Mouse (Mus musculus) embryonic facial prominence, embryonic 11.5 days (tissue): ENCODE data around the gene Fam76a. TPM values are rescaled to one million over a fixed set of nuclear protein-coding genes. Genes with fewer than 3 reads are reported as not detected.

ENCODE experiments used
- ATAC-seq: fragments of 200-750 bp; cut with Nextera tagmentation; replicated peaks from 2 replicates; pipeline ENCODE4 v1.8.0; 2017; ENCODE audit warnings: low read depth; ENCODE audit not compliant: insufficient number of reproducible peaks, low FRiP score, low TSS enrichment
- DNase-seq: peaks from one replicate; pipeline ENCODE4 v3.0.0-alpha.2; 2015; ENCODE audit warnings: low spot score
- H3K27ac ChIP-seq: fragments of 300-500 bp; sonication (generic); replicated peaks from 2 replicates; pipeline ENCODE4 v1.5.1; 2014; ENCODE audit warnings: mild to moderate bottlenecking, low read depth, low read length, control low read depth
- H3K27me3 ChIP-seq: fragments of 300-500 bp; sonication (generic); 2 replicates; pipeline ENCODE4 v1.6.1; 2014; ENCODE audit warnings: mild to moderate bottlenecking, low read length, moderate library complexity, mixed read lengths; ENCODE audit not compliant: control insufficient read depth, insufficient read depth
- H3K36me3 ChIP-seq: fragments of 300-500 bp; sonication (generic); replicated peaks from 2 replicates; pipeline ENCODE4 v1.6.1; 2014; ENCODE audit warnings: low read depth, mild to moderate bottlenecking, low read length, moderate library complexity, mixed read lengths; ENCODE audit not compliant: control insufficient read depth, insufficient read depth
- H3K4me1 ChIP-seq: fragments of 300-500 bp; sonication (generic); 2 replicates; pipeline ENCODE4 v1.6.1; 2014; ENCODE audit warnings: low read length, mixed read lengths; ENCODE audit not compliant: control insufficient read depth, insufficient read depth
- H3K4me2 ChIP-seq: fragments of 300-500 bp; sonication (generic); 2 replicates; pipeline ENCODE4 v1.6.1; 2014; ENCODE audit warnings: low read depth, mild to moderate bottlenecking, control low read depth, low read length, moderate library complexity
- H3K4me3 ChIP-seq: fragments of 300-500 bp; sonication (generic); 2 replicates; pipeline ENCODE4 v1.5.1; 2014; ENCODE audit warnings: low read depth, low read length, control low read depth
- H3K9ac ChIP-seq: fragments of 300-500 bp; sonication (generic); replicated peaks from 2 replicates; pipeline ENCODE4 v1.6.1; 2014; ENCODE audit warnings: mild to moderate bottlenecking, control low read depth, low read length
- H3K9me3 ChIP-seq: fragments of 300-500 bp; sonication (generic); replicated peaks from 2 replicates; pipeline ENCODE4 v1.6.1; 2016; ENCODE audit warnings: mild to moderate bottlenecking, low read length, inconsistent platforms, mixed read lengths; ENCODE audit not compliant: control insufficient read depth
- WGBS: fragments of 180-500 bp; shearing (Covaris S2); extraction: QIAGEN DNeasy Blood & Tissue Kit; methylation state at CpG from one replicate; pipeline ENCODE4 v1.1.7; 2014; 5-methylcytosine and 5-hydroxymethylcytosine counted together
- polyA plus RNA-seq: library from polyadenylated mRNA; unstranded; fragments of >200 nt; fragmentation: Nextera tagmentation; extraction: Ambion mirVana; gene quantifications from 2 replicates; pipeline ENCODE4 v1.2.1, GENCODE M21; 2014

The Fam76a gene
- polyA plus RNA-seq, 1 experiment from 2014 or later, result 36.6 TPM

DNA sequence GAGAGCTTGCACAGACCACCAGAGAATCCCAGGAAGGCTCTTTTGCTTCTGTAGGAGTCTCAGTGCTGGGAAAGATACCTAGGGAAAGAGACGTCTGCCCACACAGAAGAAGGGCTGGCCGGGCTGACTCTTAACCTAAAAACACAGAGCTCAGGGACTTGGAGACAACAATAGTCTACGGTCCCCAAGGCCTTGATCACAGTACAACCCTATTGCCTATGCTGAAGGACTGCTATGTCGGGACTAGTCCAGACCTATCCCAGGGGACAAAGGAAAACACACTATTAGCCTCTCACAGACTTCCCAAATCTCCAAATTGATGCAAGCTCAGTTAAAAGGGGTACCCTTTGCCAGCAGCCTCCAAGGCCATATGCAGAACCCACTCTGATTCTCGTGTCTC, 39.5 kb upstream of the Fam76a start:
- H3K4me1 ChIP-seq, result 0 out of 2 replicates have a peak, but pooled peaks cover 3% of the 10 kb centered on the region
- 69% methylated on average over 5 of the region's 5 CpGs for WGBS
- no peak overlapping the region for H3K27ac ChIP-seq

DNA sequence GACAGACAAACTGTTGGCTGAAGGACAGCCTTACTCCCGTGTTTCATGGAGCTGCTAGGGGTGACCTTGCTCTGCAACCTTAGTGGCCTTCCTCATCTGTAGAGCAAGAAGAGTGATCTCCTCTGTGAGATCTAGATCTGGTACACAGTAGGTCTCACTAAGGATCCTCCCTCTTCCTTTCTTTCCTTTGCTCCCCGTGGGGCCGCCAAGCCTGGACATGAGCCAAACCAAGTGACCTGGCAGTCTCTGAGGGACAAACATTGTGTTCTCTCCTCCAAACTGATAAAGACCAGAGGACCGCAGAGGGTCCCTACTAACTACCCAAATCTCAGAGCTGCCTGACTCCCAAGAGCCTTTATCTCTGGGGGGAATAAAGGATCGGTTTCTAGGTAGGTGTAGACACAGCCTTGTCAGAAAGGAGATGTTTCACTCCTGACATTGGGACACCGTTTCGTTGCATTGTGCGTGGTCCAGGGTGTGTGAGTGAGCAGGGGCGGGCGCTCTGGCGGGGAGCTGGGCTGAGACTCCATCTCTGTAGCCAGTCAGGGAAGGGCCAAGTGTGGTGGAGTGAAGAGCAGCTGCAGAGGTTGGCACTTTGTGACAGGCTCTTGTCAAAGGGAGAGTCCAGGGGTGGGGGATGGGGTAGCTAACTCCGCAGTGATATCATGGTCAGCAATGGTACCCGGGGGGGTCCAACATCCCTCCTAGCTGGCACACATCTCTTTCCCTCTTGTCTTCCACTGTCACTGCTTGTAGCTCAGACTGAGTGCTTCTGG, 38.7 kb upstream of the Fam76a start:
- H3K9me3 ChIP-seq, result no peaks in the 10 kb centered on the region
- no peak overlapping the region for H3K27ac ChIP-seq
- no peaks in the 10 kb centered on the region for H3K27me3 ChIP-seq
- ATAC-seq, result no peak
- no peak for DNase-seq
- no peak overlapping the region for H3K4me3 ChIP-seq
- WGBS, result 67% methylated on average over 13 of the region's 13 CpGs
- no peaks in the 10 kb centered on the region for H3K36me3 ChIP-seq
- H3K9ac ChIP-seq, result no peak overlapping the region
- no peak overlapping the region for H3K4me2 ChIP-seq
- 0 out of 2 replicates have a peak, but pooled peaks cover 3% of the 10 kb centered on the region for H3K4me1 ChIP-seq

More for the DNA sequence above, 39.5 kb upstream of the Fam76a start:
- H3K4me3 ChIP-seq, result no peak overlapping the region
- no peak overlapping the region for H3K4me2 ChIP-seq
- H3K9ac ChIP-seq, result no peak overlapping the region
- H3K9me3 ChIP-seq, result no peaks in the 10 kb centered on the region
- ATAC-seq, result no peak
- DNase-seq, result no peak
- no peaks in the 10 kb centered on the region for H3K27me3 ChIP-seq
- H3K36me3 ChIP-seq, result no peaks in the 10 kb centered on the region

DNA sequence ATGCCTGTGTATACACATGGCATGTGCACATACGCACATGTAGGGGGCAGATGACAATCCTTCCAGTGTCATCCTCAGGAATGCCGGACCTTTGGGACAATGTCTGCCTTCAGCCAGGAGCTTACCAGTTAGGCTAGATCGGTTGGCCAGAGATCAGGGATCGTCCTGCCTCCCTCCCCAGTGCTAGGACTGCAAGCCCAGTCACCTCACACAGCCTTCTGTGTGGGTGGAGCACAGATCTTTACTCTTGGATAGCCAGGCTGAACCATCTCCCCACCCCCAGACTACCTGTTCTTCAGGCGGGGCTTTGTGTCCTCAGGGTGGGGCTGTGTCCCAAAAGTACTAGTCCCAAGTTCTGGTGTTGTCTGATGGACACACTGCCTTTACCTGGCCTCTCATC, 38.0 kb upstream of the Fam76a start:
- no peak overlapping the region for H3K4me3 ChIP-seq
- H3K4me2 ChIP-seq, result no peak overlapping the region
- no peaks in the 10 kb centered on the region for H3K9me3 ChIP-seq
- 55% methylated on average over 5 of the region's 5 CpGs for WGBS
- no peak for ATAC-seq
- no peaks in the 10 kb centered on the region for H3K27me3 ChIP-seq
- DNase-seq, result no peak
- H3K36me3 ChIP-seq, result no peaks in the 10 kb centered on the region
- no peak overlapping the region for H3K27ac ChIP-seq
- 0 out of 2 replicates have a peak, but pooled peaks cover 3% of the 10 kb centered on the region for H3K4me1 ChIP-seq
- no peak overlapping the region for H3K9ac ChIP-seq

DNA sequence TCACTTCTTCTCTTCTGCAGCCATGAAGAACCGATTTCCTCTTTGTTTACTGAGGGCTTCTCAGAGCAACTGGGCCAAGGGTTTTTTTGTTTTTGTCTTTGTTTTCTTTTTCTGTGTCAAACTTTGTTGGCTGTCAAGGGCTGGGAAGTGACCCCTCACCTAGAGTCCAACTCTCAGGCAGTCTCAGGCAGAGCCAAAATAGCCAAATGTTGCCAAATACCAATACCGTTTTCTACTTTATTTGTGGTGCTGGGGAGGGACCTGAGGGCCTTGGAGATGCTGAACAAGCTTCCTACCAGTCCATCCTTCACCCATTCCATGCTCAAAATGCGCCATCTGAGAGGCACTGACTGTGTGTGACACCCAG, 37.3 kb upstream of the Fam76a start:
- Histone ChIP-seq H3K4me2 (no peak overlapping the region), H3K36me3 (no peaks in the 10 kb centered on the region), H3K27ac (peak overlapping the region; percentile 61; the same call in 1 of the 2 replicates), H3K27me3 (no peaks in the 10 kb centered on the region), H3K4me1 (0 out of 2 replicates have a peak, but pooled peaks cover 3% of the 10 kb centered on the region), H3K9ac (no peak overlapping the region), H3K9me3 (no peaks in the 10 kb centered on the region), H3K4me3 (no peak overlapping the region)
- no peak for DNase-seq
- 37% methylated on average over 3 of the region's 3 CpGs for WGBS
- no peak for ATAC-seq

DNA sequence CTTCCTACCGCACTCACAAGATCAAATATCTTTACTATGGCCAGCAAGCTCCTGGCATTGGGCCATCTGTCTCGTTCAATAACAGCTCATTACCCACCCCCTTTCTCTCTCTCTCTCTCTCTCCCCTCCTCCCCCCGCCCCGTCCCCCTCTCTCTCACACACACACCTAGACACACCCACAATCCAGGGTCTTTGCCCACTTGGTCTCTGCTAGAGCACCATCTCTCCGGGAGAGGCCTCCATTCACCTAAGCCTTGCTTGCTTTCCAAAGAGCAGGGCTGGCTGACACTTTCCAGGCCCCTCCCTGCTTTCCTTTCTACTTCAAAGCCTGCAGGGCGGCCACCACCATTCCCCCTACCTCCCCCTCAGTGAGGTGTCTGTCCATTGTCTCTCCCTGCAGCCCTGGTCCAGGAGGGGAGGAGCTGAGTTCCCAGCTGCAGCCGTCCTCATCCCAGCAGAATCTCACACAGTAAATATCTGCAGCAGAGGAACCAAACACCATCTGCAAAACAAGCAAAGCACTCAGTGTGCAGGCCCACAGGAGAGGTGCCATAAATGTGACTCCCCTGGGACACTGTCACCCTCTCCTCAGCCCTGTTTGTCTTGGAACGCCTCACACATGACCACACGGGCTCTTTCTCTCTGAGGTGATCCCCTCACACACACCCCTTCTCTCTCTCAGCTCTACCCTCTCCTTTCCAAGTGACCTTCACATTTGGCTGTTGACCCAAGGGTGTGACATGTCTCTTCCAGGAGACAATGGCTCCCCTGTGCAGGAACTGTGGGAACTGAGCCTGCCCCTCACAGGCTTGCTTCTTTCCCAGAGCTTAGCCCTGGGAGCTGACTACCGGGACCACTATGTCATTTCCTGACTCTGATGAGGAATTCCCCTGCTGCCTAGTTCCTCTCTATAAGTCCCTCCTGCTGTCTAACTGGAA, 36.7 kb upstream of the Fam76a start:
- Histone ChIP-seq H3K4me1 (0 out of 2 replicates have a peak, but pooled peaks cover 3% of the 10 kb centered on the region), H3K9ac (peak overlapping the region; percentile 15; the same call in 1 of the 2 replicates), H3K9me3 (no peaks in the 10 kb centered on the region), H3K27ac (peak overlapping the region; percentile 61), H3K4me2 (no peak overlapping the region), H3K27me3 (no peaks in the 10 kb centered on the region), H3K36me3 (no peaks in the 10 kb centered on the region), H3K4me3 (no peak overlapping the region)
- peak; percentile 82 for ATAC-seq
- DNase-seq, result peak; percentile 70
- WGBS, result 6% methylated on average over 10 of the region's 10 CpGs

DNA sequence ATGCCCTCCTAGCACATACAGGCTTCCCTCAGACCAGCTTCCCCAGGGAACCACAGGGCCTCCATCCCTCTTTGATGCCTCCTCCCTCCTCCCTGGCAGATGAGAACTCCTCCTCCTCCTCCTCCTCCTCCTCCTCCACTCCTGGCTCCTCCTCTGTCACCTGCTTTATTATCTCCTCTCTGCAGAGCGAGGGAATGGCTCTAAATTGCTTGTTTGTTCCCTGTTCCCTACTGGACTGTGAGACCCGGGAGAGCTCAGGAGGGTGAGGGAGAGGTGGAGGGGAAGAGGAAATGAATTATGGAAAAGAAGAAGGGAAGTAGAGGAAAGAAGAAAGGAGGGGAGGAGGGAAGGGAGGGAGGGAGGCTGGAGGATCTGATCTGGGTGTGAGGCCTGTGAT, 33.0 kb upstream of the Fam76a start:
- 31% methylated on average over 2 of the region's 2 CpGs for WGBS
- Histone ChIP-seq H3K9ac (no peak overlapping the region), H3K27ac (peak overlapping the region; percentile 44), H3K27me3 (no peaks in the 10 kb centered on the region), H3K36me3 (no peaks in the 10 kb centered on the region), H3K4me1 (0 out of 2 replicates have a peak, but pooled peaks cover 3% of the 10 kb centered on the region), H3K4me3 (no peak overlapping the region), H3K9me3 (no peaks in the 10 kb centered on the region), H3K4me2 (no peak overlapping the region)
- ATAC-seq (no peak), DNase-seq (no peak)

DNA sequence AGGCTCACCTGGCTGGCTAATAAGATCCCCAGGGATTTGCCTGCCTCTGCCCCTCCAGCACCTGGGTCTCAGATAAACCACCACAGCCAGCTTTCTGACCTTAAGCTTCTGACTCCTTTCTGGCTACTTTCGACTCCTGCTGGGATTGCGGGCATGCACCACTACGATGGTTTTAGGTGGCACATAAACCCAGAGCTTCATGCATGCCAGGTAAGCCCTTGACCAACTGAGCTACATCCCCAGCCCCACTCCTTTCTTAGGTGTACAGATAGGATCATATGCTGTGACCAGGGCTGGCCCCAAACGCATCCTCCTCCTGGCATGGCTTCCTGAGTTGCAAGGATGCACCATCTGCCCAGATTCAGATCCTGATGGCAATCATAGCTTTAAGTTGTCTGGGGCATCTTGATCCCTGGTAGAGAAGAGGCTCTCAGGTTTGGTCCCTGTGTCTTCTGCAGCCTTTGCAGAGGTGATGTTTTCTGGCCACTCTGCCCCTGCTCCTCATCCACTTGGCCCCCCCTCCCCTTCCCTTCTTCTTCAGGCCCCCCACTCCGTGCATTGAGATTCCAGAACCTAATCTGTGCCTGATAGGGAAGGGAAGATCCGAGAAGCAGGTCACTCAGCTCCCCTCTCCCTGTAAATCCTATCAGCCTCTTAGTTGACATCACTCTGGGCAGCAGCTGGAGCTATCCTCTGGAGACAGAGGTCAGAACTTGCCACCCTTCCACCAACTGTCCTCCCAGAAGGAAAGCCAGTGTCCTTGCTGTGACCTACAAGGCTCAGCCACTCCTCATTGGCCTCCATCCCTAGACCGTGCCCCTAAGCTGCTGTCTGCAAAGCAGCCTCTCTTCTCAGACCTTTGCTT, 32.4 kb upstream of the Fam76a start:
- 67% methylated on average over 7 of the region's 7 CpGs for WGBS
- 0 out of 2 replicates have a peak, but pooled peaks cover 3% of the 10 kb centered on the region for H3K4me1 ChIP-seq
- H3K4me2 ChIP-seq, result no peak overlapping the region
- H3K27ac ChIP-seq, result no peak overlapping the region; the same call in 1 of the 2 replicates
- H3K9me3 ChIP-seq, result no peaks in the 10 kb centered on the region
- no peak for DNase-seq
- H3K27me3 ChIP-seq, result no peaks in the 10 kb centered on the region
- no peak overlapping the region for H3K9ac ChIP-seq
- no peak for ATAC-seq
- no peak overlapping the region for H3K4me3 ChIP-seq
- no peaks in the 10 kb centered on the region for H3K36me3 ChIP-seq
